Mouse (Mus musculus) heart, postnatal 0 days (tissue): ENCODE measurements around the gene Flywch1. TPM values are rescaled to one million over a fixed set of nuclear protein-coding genes. Genes with fewer than 3 reads are reported as not detected.

Experiments used
- ATAC-seq: fragments of 200-750 bp; cut with Nextera tagmentation; 2 replicates; pipeline ENCODE4 v1.8.0; 2017; ENCODE audit warnings: low read depth, moderate number of reproducible peaks, moderate library complexity; ENCODE audit not compliant: insufficient read depth
- DNase-seq: peaks from one replicate; pipeline ENCODE4 v3.0.0-alpha.2; 2016; ENCODE audit warnings: low spot score
- H3K27ac ChIP-seq: fragments of 300-500 bp; sonication (generic); 2 replicates; pipeline ENCODE4 v1.5.1; 2014; ENCODE audit warnings: low read depth, mild to moderate bottlenecking
- H3K27me3 ChIP-seq: fragments of 300-500 bp; sonication (generic); 2 replicates; pipeline ENCODE4 v1.6.1; 2014; ENCODE audit warnings: low read length, mixed read lengths; ENCODE audit not compliant: control insufficient read depth, insufficient read depth
- H3K36me3 ChIP-seq: fragments of 300-500 bp; sonication (generic); replicated peaks from 2 replicates; pipeline ENCODE4 v1.6.1; 2014; ENCODE audit warnings: low read length, mixed read lengths; ENCODE audit not compliant: control insufficient read depth, insufficient read depth
- H3K4me1 ChIP-seq: fragments of 300-500 bp; sonication (generic); 2 replicates; pipeline ENCODE4 v1.6.1; 2014; ENCODE audit warnings: antibody characterized with exemption; ENCODE audit not compliant: control insufficient read depth, insufficient read depth
- H3K4me2 ChIP-seq: fragments of 300-500 bp; sonication (generic); 2 replicates; pipeline ENCODE4 v1.6.1; 2014; ENCODE audit warnings: low read depth, mild to moderate bottlenecking, low read length, moderate library complexity
- H3K4me3 ChIP-seq: fragments of 300-500 bp; sonication (generic); 2 replicates; pipeline ENCODE4 v1.5.1; 2014; ENCODE audit warnings: low read depth, low read length
- H3K9ac ChIP-seq: fragments of 300-500 bp; sonication (generic); replicated peaks from 2 replicates; pipeline ENCODE4 v1.6.1; 2014; ENCODE audit warnings: low read depth, low read length, mixed read lengths
- H3K9me3 ChIP-seq: fragments of 300-500 bp; sonication (generic); replicated peaks from 2 replicates; pipeline ENCODE4 v1.6.1; 2016; ENCODE audit warnings: low read length; ENCODE audit not compliant: control insufficient read depth
- CTCF ChIP-seq: IDR thresholded peaks from 2 replicates; pipeline ENCODE4 v1.5.1; 2016; ENCODE audit warnings: antibody characterized with exemption, control low read depth, low read depth
- EP300 ChIP-seq: IDR thresholded peaks from 2 replicates; pipeline ENCODE4 v1.6.1; 2016; ENCODE audit warnings: antibody characterized with exemption, low read depth
- WGBS: fragments of 180-500 bp; shearing (Covaris S2); extraction: QIAGEN DNeasy Blood & Tissue Kit; methylation state at CpG from one replicate; pipeline ENCODE4 v1.1.7; 2014; 5-methylcytosine and 5-hydroxymethylcytosine counted together
- polyA plus RNA-seq: library from polyadenylated mRNA; unstranded; fragments of >200 nt; fragmentation: Nextera tagmentation; extraction: Ambion mirVana; gene quantifications from 2 replicates; pipeline ENCODE4 v1.2.1, GENCODE M21; 2015
- total RNA-seq: library from RNA; depleted of rRNA; stranded (reverse); fragments of >200 nt; gene quantifications from 2 replicates; pipeline ENCODE4 v1.2.3, GENCODE M21; 2014; ENCODE audit warnings: low replicate concordance

Flywch1 gene
- total and polyA plus RNA-seq, 2 experiments from 2014 or later: 34.8 to 72.2 TPM

DNA sequence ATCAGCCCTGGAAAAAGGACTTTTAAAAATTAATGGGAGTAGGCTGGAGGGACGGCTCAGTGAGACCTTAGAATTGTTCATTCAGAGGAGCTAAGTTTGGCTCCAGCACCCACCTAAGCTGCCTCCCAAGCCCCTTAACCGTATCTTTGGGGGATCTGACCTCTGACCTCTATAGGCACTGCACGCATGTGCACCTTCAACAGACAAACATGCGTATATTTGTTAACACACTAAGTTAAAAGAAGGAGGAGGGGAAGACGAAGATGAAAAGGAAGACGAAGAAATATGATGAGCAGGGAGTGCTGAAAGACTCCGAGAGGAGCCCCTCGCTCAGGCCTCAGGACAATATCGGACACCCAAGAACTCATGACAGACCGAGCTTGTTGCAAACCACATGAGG, 30.2 kb upstream of the Flywch1 start:
- TF ChIP-seq CTCF: no peak
- TF ChIP-seq EP300: no peak
- ATAC-seq (no peak), DNase-seq (no peak)
- H3K9ac ChIP-seq: no peak overlapping the region
- H3K27me3 ChIP-seq: no peaks in the 10 kb centered on the region
- WGBS: 96% methylated on average over 10 of the region's 10 CpGs
- H3K4me1 ChIP-seq: peaks cover 21% of the 10 kb centered on the region
- H3K27ac ChIP-seq: no peak overlapping the region
- H3K4me2 ChIP-seq: no peak overlapping the region
- no peaks in the 10 kb centered on the region for H3K36me3 ChIP-seq
- no peak overlapping the region for H3K4me3 ChIP-seq
- peaks cover 5% of the 10 kb centered on the region; the same call in 1 of the 2 replicates for H3K9me3 ChIP-seq

DNA sequence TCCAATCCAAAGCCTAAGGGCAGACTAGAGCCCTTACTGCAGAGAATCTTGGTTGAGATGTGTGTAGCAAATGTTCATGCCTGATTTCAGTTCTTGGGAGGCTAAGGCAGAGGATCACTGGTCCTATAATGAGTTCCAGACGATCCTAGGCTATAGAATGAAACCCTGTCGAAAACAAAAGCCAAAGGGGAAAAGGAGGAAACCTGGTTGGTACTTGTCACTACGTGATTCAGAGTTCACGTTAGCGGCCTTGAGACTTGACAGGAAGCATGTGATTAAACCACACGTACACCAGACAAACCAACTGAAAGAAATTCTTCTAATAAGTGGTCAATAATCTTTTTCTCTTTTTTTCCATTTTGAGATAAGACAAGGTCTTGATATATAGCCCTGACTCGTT, 25.9 kb upstream of the Flywch1 start:
- Histone ChIP-seq H3K4me2 (no peak overlapping the region), H3K4me3 (no peak overlapping the region), H3K9me3 (peaks cover 5% of the 10 kb centered on the region; the same call in 1 of the 2 replicates), H3K27ac (no peak overlapping the region), H3K9ac (no peak overlapping the region), H3K27me3 (no peaks in the 10 kb centered on the region), H3K36me3 (no peaks in the 10 kb centered on the region), H3K4me1 (no peaks in the 10 kb centered on the region)
- no peak for ATAC-seq
- 61% methylated on average over 7 of the region's 7 CpGs for WGBS
- no peak for DNase-seq
- TF ChIP-seq EP300: no peak
- TF ChIP-seq CTCF: no peak

DNA sequence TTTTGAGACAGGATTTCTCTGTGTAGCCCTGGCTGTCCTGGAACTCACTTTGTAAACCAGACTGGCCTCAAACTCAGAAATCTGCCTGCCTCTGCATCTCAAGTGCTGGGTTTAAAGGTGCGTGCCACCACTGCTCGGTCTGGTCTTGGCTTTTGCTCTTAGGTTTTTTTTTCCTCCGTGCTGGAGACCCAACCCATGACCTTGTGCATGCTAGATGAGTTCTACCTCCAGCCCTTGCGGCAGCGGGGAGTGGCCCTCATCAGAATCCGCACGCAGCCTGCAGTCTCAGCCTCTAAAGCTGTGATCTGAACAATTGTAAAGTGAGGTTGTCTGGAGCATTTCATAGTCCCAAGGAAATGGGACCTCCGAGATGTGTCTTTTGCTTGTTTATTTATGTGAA, 23.9 kb upstream of the Flywch1 start:
- ATAC-seq (no peak), DNase-seq (no peak)
- Histone ChIP-seq H3K4me3 (no peak overlapping the region), H3K9ac (no peak overlapping the region), H3K27me3 (no peaks in the 10 kb centered on the region), H3K27ac (no peak overlapping the region), H3K4me1 (peaks cover 6% of the 10 kb centered on the region), H3K4me2 (no peak overlapping the region), H3K9me3 (peaks cover under 1% of the 10 kb centered on the region; the same call in 1 of the 2 replicates), H3K36me3 (no peaks in the 10 kb centered on the region)
- 94% methylated on average over 8 of the region's 8 CpGs for WGBS
- no peak for TF ChIP-seq CTCF
- no peak for TF ChIP-seq EP300

DNA sequence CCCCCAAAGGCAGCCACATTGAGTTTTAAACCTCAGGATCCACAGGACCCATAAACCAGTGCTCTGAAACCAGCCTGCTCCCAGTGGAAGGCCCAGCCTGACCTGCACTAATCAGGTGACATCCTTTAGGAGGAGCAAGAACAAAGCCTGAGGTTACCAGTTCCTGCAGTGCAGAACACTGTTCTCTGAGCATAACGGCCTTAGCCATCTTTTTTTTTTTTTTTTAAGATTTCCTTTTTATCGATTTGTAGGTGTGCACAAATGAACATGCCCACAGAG, 19.6 kb upstream of the Flywch1 start:
- TF ChIP-seq CTCF: no peak
- no peak for TF ChIP-seq EP300
- WGBS: 47% methylated on average over 2 of the region's 2 CpGs
- H3K9me3 ChIP-seq: no peaks in the 10 kb centered on the region
- peak overlapping the region; percentile 69; the same call in 1 of the 2 replicates for H3K9ac ChIP-seq
- ATAC-seq (0 out of 2 replicates have a peak, but pooled peaks have one; percentile 31), DNase-seq (no peak)
- peak overlapping the region; percentile 46 for H3K4me3 ChIP-seq
- peak overlapping the region; percentile 63 for H3K4me2 ChIP-seq
- peaks cover 22% of the 10 kb centered on the region for H3K4me1 ChIP-seq
- no peaks in the 10 kb centered on the region for H3K36me3 ChIP-seq
- no peaks in the 10 kb centered on the region for H3K27me3 ChIP-seq
- H3K27ac ChIP-seq: peak overlapping the region; percentile 86; the same call in 1 of the 2 replicates

DNA sequence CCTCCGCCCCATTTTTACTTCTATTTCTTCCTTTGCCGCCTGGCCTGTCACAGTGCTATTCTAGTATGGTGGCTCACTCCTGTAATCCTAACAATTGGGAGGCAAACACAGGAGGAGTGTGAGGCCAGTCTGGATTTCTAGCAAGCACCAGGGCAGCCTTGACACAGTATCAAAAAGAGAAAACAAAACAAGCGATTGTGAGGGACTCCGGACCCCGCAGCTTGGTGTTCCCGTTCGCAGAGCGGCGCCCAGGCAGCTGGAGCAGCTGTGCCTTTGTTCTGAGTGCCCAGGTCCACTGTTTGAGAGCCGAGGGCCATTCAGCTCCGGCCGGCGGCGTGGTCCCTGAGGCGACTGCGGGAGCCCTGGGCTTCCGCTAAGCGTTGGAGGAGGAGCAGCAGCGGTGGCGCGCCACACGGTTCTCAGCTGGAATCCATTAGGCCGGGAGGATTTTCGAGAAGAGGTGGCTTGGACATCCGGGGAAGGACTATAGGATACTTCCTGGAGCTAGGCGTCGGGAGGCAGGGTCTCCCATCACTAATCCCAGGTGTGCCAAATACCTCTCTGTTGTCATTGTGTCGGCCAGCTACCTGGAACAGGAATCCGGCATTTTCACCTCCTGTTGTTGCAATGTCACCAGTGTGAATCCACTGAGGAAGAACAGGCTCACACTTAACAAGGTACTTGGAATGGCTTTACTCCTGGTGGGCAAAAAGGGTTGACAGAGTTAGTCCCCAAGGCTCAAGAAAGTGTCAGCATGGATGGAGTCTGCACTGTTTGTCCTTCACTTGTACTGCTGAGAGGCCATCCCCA, 19.1 kb upstream of the Flywch1 start, which contains the start of gene Srrm2:
Srrm2 (plus strand) TSS at position 264 of the 810 bp plus-strand sequence.
- WGBS: 3% methylated on average over 29 of the region's 29 CpGs
- DNase-seq: peak; percentile 51
- Histone ChIP-seq H3K27me3 (no peaks in the 10 kb centered on the region), H3K4me3 (peak within 1 kb of the TSS; percentile 46), H3K4me2 (peak within 1 kb of the TSS; percentile 63), H3K9ac (peak within 1 kb of the TSS; percentile 69), H3K4me1 (peaks cover 27% of the 10 kb centered on the region), H3K9me3 (no peaks in the 10 kb centered on the region), H3K36me3 (no peaks in the 10 kb centered on the region), H3K27ac (peak within 1 kb of the TSS; percentile 86)
- peak; percentile 70 for ATAC-seq
- TF ChIP-seq EP300 (no peak), CTCF (no peak)
